Mouse (Mus musculus) c-Kit-positive CD71-negative TER-119-negative erythroid progenitor cells, embryonic 14.5 days (primary cell): ENCODE data around the gene Psmb2.

ENCODE experiments used
- DNase-seq: peaks from one replicate; pipeline ENCODE4 v3.0.0-alpha.2; 2013; ENCODE audit warnings: low read depth

The Psmb2 gene

DNA sequence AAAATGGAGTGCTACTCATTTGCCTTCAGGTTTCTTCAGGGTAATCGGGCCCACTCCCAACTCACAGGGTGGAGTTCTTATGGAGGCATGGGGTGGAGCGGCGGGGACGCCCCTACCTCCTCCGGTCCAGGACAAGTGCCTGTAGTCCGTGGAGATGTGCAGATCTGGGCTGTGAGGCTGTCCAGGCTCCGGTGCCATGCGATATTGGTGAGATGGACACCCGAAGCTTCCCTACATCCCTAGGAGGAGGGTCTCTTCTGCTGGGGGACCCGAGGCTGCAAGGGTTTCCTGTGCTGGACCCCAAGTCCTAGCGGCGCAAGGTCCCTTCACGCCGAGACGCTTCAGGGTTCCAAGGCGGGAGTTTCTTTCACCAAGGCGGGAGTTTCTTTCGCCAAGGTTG, 54.7 kb downstream of the Psmb2 start:
- no peak for DNase-seq

DNA sequence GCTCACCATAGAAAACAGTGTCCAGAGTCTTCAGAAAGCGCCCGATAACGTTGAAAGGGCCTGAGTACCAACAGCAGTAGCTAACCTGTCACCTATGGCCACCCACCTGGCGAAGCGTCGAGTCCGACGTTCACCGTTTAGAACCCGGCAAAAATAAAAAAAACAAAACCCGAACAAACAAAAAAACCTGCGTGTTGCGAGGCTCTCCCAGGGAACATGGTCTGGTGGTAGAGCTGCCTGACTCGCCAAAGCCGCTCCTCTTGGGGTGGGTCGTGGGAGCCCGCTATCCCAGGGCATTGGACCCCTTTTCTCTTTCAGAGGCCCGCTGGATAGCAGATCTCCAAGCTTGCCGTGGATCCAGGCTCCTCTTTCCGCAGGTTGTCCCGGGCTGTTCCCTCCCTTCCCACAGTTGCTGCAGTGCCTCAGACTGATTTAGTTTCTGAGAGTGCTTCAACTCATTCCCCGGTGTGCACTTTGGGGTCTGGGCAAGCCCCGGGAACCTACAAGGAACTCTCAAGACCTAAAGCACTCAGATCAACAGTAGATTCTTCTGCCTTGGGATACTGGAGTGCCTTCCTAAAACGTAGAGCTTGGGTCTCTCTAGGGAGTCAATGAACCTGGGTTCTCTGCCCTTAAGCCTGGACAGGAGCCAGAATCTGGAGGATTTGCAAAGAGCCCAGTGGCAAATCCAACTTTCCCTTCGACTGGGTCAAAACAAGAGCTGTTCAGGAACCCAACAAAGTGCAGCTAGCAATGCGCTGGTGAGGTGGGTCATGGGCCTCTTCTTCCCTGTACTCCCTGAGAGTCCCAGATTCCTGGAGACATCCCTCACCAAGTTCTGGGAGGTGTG, 55.3 kb downstream of the Psmb2 start:
- DNase-seq = no peak

DNA sequence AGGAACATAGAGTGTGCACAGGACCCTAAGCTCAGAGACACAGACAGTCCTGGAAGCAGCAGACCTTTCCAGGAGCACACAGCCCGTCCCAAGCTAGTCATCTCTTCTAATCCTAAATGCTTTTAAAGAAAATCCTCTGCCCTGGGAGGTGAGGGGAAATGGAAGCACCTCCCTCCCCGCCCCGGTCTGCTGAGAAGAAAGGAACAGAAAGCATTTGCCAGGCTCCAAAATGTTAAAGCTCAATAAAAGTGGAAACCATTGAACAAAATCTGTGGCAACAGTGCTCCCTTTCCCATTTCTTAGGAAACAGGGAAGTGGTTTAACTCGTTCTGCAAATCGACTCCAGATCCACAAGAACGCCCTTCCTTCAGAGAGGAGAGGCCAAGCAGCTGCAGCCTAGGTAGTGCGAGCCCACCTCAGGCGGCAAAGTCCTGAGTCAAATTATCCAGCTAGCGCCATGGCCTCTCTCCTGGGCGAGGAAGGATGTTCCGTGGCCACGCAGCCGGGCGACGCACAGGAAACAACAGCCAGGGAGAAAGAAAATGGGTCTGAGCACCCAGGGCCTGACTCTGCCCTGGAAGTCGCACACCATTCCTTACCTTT, 56.7 kb downstream of the Psmb2 start:
- no peak for DNase-seq

DNA sequence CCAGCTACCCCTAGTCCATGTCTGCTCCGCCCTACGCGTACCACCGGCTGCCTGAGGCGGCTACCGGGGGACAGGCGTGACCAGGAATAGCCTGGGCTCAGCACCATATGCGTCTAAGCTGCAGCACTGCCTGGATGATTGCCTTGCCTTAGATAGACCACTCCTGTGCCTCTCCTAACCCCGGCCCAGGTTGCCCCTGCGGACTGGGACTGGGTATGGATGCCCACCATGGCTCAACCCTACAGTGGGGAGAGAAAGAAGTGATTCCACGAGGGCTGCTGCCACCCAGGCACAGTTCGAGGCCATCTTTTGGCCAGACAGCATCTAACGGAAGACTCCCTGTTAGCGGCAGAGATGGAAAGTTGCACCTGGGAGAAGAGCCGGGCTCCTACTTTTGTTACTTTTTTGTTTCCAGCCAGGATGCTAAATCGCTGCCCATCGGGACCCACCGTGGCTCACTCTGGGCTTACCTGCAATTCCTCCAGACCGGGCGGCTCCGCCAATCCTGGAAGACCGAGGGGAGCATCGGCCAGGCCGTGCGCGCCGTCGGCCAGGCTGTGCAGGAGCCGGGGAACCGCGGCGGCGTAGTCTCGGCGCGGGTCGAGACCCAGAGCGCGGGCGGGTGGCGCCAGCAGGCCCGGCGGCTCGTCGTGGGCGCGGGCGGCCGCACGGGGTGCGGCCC, 57.4 kb downstream of the Psmb2 start:
- no peak for DNase-seq

DNA sequence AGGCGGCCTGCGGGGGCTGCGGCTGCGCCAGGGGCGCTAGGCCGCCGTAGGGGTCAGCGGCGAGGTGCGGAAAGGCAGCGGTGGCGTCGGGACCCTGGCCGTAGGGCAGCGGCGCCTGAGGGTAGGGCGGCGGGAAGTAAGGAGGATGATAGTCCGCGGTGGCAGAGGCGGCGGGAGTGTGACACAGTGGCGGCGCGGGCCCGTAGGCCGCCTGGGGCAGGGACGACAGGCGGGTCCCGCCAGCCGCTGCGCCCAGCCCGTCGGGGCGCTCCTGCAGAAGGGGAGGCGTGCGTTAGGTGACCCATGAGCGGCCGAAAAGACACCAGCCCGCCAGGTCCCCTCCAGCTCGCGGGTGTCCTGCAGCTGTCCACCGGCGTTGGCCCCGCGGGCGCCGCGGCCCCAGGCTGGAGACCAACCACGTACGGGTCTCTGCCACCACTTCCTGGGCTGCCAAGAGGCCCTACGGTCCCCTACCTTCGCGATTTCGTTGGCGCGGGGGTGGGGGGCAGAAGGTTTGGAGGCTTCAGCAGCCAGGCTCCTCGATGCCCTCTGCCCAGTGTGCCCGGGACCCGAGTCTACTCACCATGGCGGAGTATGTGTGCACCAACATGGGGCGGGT, 58.1 kb downstream of the Psmb2 start:
- DNase-seq = no peak

DNA sequence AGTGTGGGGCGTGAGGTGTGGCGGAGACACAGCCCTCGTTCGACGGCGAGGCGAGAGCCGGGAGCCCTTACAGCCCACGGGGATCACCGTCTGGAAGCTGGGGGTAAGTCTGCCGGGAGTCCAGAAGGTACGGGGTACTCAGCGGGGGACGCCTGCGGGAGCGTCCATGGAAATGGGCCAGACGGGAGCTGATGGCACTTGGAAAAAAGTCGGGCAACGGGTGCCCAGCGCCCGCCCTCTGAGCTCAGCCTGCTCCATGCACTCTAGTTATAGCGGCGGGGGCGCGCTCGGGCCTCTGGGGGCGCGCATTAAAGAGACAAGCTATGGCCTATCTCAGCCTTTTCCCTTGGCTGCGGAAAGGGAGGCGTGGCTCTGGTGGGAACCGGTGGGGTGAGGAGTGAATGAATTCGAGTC, 58.6 kb downstream of the Psmb2 start, which contains the start of gene Tfap2e:
Gene Tfap2e (minus strand): TSS at position 240 of the 414 bp plus-strand sequence.
- DNase-seq = no peak

DNA sequence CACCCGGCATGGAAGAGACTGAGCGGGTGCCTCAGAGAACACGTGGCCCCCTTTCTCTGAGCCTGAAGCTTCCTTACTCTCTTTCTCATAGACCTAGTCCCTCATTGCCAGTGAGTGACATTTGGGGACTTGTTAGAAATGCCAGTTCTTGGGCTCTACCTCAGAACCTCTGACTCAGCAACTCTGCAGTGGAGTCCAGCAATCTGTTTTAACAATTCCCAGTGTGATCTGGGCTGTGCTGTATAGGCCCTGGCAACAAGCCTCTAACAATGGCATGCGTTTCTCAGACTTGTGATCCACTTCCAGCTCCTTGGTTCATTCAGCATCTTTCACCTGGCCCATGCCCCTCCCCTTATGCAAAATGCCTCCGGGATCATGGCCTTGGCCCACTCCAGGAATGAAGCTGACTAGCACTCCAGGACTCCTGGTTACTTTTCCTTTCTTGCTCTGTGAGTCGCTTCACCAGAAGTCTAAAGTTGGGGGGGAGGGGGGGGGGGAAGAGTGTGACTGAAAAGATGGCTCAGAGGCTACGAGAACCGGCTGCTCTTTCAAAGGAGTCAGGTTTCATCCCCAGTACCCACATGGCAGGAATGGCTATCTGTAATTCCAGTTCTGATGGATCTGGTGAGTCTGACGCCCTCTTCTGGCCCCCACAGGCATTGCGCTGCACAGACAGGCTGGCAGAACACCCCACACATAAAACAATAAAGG, 62.7 kb downstream of the Psmb2 start:
- no peak for DNase-seq

DNA sequence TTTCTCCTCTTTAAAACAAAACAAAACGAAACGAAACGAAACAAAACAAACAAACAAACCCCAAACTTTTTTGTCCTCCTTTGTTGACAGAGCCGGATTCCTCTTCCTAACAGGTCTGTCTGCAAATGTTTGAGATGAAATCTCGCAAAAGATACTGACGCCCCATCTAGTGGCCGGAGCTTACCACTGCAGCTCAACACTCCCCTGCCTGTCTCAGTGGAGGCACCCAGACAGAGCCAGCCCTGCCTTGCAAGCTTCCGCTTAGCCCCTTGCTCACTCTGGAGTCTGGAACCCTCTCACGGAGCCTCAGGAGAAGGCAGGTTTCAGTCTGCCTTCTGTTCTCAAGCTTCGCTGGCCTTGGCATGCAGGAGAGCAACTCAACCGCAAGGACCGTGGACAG, 64.0 kb downstream of the Psmb2 start:
- peak; percentile 83 for DNase-seq

DNA sequence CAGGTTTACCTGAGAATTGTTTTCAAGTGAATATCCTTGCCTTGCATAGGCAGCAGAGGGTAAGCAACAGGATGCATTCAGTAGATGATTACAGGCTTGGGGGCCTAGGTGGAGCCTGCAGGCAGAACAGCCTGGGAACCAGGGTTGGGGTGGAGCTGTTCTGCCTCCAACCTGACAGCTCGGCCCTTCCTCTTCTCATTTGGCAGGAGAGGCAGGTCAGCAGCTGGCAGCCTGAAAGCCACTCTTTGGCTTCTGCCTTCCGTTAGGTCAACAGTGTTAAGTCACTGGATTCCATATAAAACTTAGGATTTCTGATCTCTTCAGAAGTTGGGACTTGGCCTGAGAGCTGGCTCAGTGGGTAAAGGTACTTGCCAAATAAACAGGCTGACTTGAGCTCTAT, 65.5 kb downstream of the Psmb2 start:
- no peak for DNase-seq

DNA sequence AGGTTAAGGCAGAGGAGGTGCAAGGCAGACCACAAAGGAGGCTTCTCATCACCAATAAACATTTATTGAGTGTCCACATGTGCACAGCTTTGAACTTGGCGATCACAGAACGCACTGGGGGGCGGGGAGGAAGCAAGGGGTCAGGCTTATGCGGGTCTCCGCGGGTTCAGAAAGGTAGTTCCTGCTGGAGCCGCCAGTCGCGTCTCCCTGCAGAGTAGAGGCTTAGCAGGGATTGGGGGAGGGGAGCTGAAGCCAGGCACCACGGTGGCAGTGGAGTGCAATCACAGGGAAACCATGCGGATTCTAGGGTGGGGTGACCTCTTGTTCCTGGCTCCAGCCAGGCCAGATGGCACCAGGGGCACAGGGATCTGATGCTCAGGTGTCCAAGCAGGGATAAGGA, 66.3 kb downstream of the Psmb2 start:
- DNase-seq = no peak

DNA sequence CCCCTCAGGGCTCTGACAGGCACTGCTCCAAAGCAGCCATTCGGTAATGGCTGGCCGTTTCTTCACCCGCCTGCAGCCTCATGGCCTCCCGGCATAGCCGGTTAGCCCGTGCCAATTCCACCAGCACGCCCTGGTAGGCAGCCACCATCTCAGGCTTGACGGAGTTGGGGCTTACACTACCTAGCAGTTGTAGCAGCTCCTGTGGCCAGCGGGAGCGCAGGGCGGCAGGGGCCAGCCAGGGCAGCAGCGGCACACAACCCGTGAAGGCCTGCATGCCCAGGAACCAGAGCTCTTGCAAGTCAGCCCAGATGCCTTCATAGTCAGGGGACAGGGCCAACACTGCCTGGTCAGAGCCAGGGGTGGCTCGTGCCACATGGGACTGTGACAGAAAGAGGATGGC, 67.4 kb downstream of the Psmb2 start:
- no peak for DNase-seq

DNA sequence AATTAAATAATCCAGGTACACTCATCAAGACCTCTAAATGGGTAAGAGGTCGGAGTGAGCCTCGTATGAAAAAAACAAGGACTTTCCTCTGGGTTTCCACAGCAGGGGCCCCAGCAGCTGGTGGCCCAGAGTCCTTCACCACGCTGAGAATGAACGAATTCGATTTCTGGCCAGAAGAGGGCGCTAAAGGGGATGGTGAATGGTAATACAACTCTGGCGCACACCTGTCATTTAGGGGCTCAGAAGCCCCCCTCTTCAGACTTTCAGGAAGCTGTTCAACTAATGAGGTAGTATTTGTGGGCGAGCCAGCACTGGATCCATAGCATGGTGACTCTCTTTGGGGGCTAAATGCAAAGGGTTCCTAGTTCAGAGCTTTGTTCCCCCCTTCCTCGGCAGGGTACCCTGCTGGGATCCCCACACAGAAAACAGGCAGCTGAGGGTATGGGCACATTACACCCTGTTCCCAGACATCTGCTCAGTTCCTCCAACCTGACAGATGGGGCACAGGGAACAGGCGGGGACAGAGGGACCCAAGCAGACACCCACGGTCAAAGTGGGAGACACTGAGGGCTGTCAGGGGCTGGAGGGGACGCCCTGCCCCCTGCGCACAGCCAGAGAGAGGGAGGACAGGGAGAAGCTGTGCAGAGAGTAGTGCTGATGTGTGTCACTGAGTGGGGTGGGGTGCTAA, 68.2 kb downstream of the Psmb2 start:
- peak; percentile 53 for DNase-seq

DNA sequence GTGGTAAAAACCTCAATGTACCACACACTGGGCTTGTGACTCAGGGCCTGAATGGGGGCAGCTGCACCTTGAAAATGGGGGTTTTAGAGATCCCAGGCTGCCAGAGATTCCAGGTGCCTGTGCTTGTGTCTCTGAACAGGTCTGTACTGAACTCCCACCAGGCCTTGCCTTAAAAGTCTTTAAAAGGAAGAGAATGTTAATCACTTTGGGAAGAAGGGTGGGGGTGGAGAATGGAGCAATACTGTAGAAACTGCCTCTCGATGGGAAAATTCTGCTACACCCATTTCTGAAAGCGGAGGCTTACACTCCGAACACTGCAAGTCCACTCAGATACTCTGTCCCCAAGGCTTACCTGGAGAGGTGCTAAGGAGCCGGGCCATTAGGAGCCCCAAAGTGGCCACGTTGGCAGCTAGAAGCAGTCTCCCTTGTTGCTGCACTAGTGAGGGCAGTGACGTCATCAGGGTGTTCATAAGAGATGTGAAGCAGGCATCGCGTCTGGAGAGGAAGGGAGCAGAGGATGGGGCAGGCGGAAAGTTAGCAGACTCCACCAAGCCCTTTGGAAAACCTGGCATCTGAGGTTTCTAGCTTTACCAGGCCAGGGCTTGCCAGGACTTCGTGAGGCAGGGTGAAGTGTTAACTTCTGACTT, 68.9 kb downstream of the Psmb2 start:
- no peak for DNase-seq

DNA sequence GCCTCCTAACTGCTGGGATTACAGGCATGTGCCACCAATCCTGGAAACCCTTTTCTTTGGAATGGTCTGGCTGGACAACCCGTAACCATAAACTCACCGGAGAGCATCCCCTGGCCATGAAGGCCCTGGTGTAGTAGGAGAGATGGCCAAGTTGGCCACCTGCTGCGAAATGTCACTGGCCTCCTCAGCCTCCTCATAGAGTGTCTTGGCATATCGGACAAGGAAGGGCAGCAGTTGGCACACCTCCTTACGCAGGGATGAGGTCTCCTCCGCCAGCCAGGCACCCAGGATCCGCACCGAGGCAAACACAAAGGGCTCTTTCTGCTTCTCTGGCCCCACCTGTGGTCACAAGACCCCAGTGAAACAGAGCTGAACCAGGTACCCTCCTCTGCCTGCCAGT, 71.0 kb downstream of the Psmb2 start:
- DNase-seq = no peak

DNA sequence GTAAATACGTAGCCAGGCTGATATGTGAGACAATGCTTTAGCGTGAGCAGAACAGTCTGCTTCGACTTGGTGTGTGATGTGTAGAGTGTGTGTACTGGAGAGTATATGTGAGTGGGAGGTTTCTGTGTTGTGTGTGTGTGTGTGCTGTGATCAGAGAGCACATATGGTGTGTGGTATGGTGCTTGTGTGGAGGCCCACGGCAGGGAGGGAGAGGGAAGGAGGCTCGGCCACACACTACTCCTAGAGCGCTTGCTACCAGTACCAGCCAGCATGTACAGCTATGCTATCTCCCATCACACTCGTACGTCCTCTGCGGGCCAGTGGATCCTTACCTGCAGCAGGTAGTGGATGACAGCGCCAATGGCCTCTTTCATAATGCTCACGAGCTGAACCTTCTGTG, 72.1 kb downstream of the Psmb2 start:
- no peak for DNase-seq

DNA sequence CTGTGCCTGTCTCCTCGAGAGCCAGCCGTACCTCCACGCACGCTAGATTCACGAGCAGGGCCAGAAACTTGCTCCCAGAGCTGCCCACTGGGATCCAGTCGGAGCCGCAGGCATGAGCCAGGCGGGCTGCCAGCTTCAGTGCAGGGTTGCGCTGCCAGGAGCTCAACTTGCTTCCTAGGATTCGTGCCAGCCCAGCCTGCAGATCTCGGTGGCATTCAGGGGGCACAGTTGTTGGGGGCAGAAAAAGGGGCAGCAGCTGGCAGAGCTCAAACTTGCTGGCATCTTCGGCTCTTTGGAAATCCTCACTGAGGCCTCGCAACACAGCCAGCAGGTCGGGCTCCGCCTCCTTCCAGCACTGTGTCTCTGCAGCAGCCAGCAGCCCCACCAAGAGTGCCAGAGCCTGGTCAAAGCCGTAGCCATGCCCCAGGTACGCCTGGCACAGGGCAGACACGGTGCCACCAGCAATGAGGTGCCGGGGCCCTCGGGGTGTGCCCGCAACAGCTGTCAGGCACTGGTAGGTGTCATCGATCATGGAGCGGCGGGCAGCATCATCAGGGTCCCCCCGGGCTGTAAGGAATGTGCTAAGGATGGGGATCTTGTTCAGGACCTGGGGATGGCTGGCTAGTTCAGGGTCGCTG, 72.7 kb downstream of the Psmb2 start:
- no peak for DNase-seq

DNA sequence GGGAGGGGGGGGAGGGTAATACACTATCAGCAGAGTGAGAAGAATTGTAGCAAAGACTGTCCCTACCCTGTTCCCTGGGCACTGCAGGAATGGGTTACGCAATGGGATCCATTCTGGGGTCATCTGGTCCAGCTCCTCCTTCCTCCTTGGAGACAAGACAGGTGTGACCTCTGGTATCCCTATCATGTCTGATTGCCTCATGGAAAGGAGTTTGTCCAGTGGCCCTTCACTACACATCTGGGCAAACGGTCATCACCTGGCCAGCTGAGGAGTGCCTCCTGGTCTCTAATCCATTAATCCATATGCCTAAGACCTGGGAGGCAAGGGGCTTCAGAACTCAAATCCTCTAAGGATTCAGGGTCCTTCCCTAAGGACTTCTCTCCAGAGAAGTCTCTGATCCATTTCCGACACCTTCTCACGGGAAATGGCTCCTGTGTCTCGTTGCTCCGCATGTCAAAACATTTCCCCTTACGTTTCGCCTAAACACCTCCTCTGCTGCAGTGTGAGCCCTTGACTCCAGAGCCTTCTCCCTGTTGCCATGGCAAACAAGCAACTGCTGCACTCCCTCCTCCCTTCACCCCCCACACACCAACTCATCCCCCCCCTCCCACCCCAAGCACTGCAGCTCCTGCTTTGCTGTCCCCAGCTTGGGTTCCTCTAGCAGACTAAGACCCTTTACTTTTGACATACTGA, 73.6 kb downstream of the Psmb2 start:
- no peak for DNase-seq

DNA sequence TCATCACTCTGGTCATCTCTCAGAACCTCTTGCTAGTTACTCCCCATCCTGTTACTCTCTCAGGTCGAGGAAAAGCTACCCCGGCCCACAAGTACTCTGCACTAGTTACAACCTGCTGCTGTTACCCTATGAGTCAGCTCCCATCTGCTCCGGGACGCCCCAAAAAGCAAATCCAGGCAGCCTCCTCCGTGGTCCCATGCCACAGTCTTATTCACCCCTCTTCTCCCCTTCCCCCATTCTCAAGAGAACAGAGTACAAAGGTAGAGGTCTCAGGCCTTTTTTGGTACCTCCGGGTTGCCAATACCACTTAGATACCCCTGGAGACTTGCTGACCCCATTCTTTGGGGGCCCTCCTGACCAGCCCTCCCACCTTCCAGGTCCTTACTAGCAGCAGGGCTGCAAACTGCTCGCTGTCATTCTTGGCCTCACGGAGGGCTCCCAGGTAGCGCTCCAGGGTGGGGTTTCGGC, 74.2 kb downstream of the Psmb2 start:
- no peak for DNase-seq

DNA sequence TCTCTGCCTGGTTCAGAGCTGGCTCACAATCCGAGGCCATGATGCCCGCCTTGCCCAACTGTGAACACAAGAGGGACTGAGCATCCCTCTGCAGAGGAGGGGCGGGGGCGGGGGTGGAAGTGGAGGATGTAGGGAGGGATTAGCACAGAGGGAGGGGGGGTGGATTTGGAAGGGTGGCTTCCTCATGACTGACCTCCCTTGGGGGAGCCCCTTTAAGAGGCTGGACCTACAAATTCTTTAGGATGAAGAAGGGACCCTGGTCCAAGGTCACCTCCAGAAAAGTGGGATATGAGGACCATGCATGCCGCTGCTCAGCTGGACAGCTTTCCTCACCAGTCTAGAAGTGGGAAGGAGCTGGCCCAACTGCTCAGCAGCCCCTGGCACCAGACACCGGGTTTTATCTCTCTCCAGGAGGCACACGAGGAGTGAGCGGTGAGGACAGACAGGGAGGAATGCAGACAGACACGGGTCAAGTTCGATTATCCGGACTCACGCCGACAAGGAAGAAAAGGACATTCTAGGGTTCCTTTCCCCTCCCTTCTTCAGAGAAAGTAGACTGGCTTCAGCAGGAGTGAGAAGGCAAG, 74.7 kb downstream of the Psmb2 start:
- DNase-seq = no peak
